Mouse (Mus musculus): Measurements from ENCODE around the gene Crmp1.

Crmp1 gene

DNA sequence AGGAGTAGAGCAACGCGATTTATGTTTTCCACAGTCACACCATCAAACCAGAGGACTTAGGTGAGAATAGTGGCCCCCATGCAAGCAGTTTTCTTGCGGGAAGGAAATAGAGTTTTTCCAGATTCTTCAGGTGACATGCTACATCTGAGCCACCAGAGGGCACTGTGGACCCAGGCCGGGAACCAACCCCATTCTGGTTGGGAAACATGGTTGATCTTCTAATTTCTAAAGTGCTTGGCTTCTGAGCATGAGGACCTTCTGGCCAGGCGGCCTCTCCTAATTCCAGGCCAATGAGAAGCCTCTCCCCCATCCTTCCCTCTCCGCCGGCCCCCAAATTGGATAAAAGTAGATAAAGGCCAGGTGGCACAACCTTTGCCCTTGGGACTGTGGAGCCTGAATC is 56.6 kb downstream of the Crmp1 start:
- DNase-seq (ENCODE audit: low spot score in 2 of 2) = no peak

DNA sequence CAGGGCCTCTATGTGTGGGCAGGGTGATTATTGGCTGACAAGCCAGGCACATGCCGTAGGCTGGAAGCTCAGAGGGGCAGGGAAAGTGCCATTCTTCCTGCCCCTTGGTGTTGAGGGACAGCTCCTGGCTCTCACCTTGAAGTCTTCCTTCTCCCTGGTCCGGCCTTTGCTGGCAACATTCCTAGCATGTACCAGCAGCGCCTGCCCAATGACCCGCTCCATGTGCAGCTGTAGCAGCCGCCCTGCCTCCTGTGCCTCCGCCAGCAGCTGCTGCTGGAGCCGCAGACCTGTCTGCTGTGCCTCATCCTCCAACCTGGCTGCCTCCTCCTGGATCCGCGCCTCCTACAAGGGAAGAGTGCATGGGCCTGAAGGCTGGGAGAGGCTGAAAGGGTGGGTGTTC is 68.3 kb downstream of the Crmp1 start:
- DNase-seq (ENCODE audit: low spot score in 2 of 2) = no peak

DNA sequence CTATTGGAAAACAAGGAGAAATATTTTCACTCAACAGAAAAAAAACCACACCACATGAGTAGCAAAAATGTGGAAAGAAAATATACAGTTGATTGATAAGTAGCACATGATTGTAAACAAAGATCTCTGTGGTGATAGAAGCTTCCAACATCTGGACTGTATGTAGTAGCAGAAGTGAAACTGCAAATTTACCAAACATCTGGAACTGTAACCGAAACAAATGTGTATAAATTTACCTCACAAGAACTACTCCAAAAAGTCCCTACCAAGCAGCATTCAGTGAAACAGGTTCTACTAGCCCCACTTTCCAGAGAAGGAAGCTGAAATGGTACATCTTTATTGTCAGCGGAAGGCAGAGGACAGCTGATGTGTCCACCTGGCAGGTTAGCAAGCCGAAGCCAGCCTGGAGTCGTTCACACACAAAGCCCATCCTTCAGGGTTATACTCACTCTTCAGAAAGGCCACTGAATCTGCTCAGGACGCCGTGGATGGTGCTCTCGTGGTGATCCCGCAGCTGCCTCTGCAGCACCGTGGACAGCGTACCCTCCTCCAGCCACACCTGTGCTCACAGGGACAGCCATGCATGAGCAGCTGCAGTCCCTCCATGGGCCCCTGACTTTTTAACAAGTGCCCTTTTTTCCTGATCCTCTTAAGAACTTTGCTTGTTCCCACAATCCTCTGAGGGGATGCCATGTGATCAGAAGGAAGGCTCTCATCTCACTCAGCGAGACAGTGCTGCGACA is 71.4 kb downstream of the Crmp1 start:
- DNase-seq (ENCODE audit: low spot score in 2 of 2) = no peak

- DNase-seq (ENCODE audit: low spot score in 2 of 2) = no peak
These were observed 77.0 kb downstream of the Crmp1 start for GRCm38 (mm10) chr5:37318715-37319114.

DNA sequence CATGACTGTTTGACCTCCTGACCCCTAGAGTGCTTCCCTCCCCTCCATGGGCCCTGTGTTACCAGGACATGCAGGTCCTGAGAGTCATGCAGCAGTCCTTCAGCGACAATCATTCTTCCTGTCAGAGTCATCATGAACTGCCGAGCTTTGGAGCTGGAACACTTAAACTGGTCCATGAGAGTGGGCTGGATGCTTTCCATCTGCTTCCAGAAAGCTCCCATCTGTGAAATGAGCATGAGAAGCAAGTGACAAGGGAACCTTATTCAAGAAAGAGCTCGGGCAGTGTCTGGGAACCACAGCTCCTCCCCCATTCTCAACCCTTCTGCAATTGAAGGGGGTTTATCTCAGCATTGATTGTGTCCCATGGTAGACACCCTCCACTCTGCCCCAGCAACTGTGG is 78.4 kb downstream of the Crmp1 start:
- DNase-seq (ENCODE audit: low spot score in 2 of 2) = no peak

- no peak for DNase-seq (ENCODE audit: low spot score in 2 of 2)
These were observed 79.0 kb downstream of the Crmp1 start for GRCm38 (mm10) chr5:37320761-37321160.

GRCm38 (mm10) chr5:37326675-37327074 is 84.9 kb downstream of the Crmp1 start:
- DNase-seq (ENCODE audit: low spot score in 2 of 2) = no peak

GRCm38 (mm10) chr5:37330449-37331132 is 88.9 kb downstream of the Crmp1 start:
- DNase-seq (ENCODE audit: low spot score in 2 of 2) = no peak

DNA sequence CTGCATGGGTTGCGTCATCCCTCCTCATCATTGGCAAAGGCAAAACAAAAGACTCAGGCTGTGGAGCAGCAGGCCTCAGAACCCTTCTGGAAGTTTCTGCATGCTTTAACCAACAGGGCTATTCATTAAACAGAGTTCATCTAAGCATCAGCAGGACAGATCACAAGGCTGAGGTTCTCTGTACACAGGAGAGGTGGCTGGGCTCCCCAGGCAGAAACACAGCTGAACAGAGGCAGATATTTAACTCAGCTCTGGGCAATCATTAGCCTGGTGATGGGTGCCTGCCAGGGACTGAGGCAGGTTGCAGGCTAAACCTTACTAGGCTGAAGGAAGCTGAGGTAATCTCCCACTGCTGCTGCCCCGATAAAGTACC is 89.4 kb downstream of the Crmp1 start:
- no peak for DNase-seq (ENCODE audit: low spot score in 2 of 2)

- no peak for DNase-seq (ENCODE audit: low spot score in 2 of 2)
These were observed 90.3 kb downstream of the Crmp1 start for GRCm38 (mm10) chr5:37332066-37332465.

- DNase-seq (ENCODE audit: low spot score in 2 of 2) = no peak
These were observed 93.3 kb downstream of the Crmp1 start for GRCm38 (mm10) chr5:37335061-37335460.

DNA sequence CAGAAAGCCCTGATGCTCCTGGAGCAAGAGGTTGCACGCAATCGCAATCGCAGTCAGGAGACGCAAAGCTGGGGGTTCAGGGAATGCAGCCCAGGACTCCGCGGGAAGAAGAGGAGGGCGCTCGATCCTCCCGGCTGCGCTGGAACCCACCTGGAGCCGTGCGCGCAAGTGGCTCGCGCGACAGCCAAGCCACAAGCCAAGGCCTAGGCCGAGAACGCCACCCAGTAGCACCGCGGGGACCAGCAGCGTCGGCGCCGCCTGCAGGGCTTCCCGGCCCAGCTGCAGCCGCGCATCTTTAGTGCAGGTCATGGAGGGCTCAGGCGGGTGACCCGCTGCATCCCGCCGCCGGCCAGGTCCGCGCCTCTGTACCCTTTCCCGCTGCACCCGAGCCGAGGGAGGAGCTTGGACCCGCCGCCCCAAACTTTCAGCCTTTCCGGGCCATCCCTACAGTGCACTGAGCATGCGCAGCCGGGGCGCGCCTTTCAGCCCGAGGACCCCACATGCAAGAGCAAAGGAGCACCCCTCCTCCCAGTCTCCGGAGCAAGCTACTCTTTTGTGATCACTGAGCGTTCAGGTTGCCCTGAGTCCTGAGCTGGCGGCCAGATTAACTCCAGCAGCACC is 94.9 kb downstream of the Crmp1 start, which contains the start of gene Evc:
Evc (minus strand) TSS at position 410 of the 621 bp plus-strand sequence.
- no peak for DNase-seq (ENCODE audit: low spot score in 2 of 2)

DNA sequence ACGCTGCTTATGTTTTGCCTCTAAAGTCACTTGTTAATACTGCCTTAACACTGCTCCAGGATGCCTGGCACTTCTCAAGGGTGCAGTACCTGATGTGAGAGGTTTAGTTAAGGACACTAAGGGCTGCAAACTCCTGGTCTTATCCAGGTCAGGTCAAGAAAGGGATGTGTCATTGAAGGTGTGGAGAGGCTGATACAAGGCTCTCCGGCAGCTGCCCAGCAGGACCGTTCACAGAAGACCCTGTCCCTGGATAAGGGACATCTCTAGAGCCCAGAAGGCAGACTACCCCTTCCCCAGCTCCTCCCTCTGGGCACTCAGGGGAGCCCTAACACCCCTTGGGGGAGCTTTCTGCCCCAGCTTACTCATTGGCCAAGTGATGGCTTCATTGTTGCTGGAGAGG is 96.0 kb downstream of the Crmp1 start:
- DNase-seq (ENCODE audit: low spot score in 2 of 2) = no peak

DNA sequence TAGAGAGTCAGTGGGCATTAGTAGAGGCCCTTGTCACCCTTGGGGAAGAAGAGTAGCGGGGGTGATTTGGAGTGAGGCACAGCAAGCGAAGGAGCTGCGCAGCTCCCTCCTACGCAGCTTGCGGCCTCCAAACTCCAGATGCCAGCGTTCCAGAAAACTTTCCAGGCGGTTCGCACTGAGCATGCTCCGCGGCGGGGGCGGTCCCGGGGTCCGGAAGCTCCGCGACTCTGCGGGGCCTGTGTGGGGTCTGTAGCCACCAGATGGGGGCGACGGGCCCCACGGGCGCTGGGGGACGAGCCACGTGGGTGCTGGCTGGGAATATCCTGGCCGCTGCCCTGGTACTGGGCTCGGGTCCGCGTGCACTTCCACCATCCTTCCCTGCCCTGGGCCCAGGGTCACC is 96.5 kb downstream of the Crmp1 start, which contains the start of gene Evc2:
Evc2 (plus strand) TSS at position 212 of the 400 bp plus-strand sequence.
- DNase-seq (ENCODE audit: low spot score in 2 of 2) = no peak
